Mouse (Mus musculus): Measurements from ENCODE around the gene Dpp9. TPM values are rescaled to one million over a fixed set of nuclear protein-coding genes. Genes with fewer than 3 reads are reported as not detected.
A peak's percentile ranks its signal among the peaks of the same experiment; 100 is the strongest.

The Dpp9 gene
- polyA plus RNA-seq, 1 experiment from 2014 or later = 19.6 TPM

DNA sequence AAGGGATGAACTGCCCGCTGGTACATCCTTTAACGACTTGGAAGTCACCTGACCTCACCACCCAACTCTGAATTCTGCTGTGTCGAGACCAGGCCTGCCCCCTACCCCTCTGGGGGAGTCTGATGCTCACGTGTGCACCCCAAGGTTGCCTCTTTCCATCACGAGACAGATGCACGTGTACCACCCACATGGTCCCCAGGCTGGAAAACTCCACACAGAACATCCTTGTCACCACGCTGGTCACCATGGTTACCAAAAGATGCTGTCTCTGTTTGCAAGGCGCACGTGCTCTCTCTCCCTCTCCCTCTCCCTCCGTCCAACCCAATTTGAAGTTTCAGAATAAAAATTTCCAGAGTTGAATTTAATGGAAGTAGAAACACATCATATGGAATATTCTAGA lies 11.2 kb upstream of the Dpp9 start:
- no peak overlapping the region for H3K4me3 ChIP-seq (replicated peaks)

DNA sequence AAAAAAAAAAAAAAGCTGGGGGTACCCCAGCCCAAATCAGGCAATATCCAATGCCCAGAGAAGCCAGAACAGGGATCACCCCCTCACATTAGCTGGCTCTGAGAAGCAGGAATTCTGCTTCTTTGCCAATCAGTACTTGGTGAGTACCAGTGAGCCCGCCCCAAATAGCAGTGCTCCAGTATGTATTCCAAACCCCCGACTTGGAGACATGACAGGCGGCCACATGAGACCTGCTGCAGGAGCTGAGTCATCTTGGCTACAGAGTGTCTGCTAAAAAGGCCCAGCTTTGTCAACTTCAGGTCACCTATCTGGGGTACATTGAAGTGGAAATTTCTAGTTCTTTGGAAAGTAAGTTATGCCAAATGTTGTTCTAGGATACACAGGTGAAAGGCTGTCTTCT lies 7.9 kb upstream of the Dpp9 start:
- H3K27ac ChIP-seq = no peak overlapping the region
- ATAC-seq (ENCODE audit: low read depth) (no peak), DNase-seq (no peak)
- no peaks in the 10 kb centered on the region for H3K36me3 ChIP-seq
- WGBS (ENCODE audit: insufficient replicate concordance) = 39% methylated on average over 3 of the region's 3 CpGs
- H3K4me3 ChIP-seq (replicated peaks) = no peak overlapping the region
- H3K27me3 ChIP-seq = no peaks in the 10 kb centered on the region
- H3K4me2 ChIP-seq = no peak overlapping the region
- peaks cover 4% of the 10 kb centered on the region; the same call in 1 of the 2 replicates for H3K4me1 ChIP-seq (replicated peaks)
- no peak overlapping the region for H3K9ac ChIP-seq
- no peaks in the 10 kb centered on the region for H3K9me3 ChIP-seq (replicated peaks)

More for the DNA sequence above, 11.2 kb upstream of the Dpp9 start:
- H3K27ac ChIP-seq = no peak overlapping the region
- H3K4me2 ChIP-seq = no peak overlapping the region
- no peak overlapping the region for H3K9ac ChIP-seq
- H3K36me3 ChIP-seq = no peaks in the 10 kb centered on the region
- WGBS (ENCODE audit: insufficient replicate concordance) = 51% methylated on average over 10 of the region's 10 CpGs
- H3K4me1 ChIP-seq (replicated peaks) = peaks cover 1% of the 10 kb centered on the region; the same call in 1 of the 2 replicates
- no peaks in the 10 kb centered on the region for H3K27me3 ChIP-seq
- no peaks in the 10 kb centered on the region for H3K9me3 ChIP-seq (replicated peaks)
- DNase-seq = no peak
- no peak for ATAC-seq (ENCODE audit: low read depth)

- Histone ChIP-seq H3K9ac (no peak overlapping the region), H3K27me3 (no peaks in the 10 kb centered on the region), H3K9me3 (replicated peaks) (no peaks in the 10 kb centered on the region), H3K36me3 (no peaks in the 10 kb centered on the region), H3K4me2 (no peak overlapping the region), H3K4me3 (replicated peaks) (no peak overlapping the region), H3K4me1 (replicated peaks) (peaks cover 9% of the 10 kb centered on the region; the same call in 1 of the 2 replicates), H3K27ac (no peak overlapping the region)
- no peak for DNase-seq
- WGBS (ENCODE audit: insufficient replicate concordance) = 18% methylated on average over 1 of the region's 1 CpGs
- ATAC-seq (ENCODE audit: low read depth) = no peak
Observed at GRCm38 (mm10) chr17:56224916-56225315, 6.2 kb upstream of the Dpp9 start.

DNA sequence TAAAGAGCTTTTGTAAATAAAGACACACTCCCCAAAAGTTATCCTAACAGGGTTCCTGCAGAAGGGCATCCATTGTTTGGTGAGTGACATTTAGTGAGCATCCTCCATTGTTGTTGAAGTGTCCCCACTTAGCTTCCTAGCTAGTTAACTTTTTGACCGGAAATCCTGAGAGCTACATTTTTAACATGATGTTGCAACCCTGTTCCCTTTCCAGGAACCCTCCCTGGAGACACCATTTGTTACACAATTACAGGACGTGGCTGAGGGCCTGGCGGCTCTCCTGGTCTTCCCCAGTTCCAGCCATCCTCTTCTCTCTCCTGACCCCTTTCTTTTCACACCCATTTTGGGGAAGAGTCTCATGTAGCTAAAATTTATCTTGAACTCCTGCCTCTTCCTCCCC lies 1.1 kb upstream of the Dpp9 start:
- DNase-seq = no peak
- H3K4me2 ChIP-seq = peak overlapping the region; percentile 83
- peak overlapping the region; percentile 89 for H3K27ac ChIP-seq
- no peak for ATAC-seq (ENCODE audit: low read depth)
- peaks cover 40% of the 10 kb centered on the region for H3K4me1 ChIP-seq (replicated peaks)
- WGBS (ENCODE audit: insufficient replicate concordance) = 36% methylated on average over 3 of the region's 3 CpGs
- H3K9me3 ChIP-seq (replicated peaks) = no peaks in the 10 kb centered on the region
- 0 out of 2 replicates have a peak, but pooled peaks cover 4% of the 10 kb centered on the region for H3K36me3 ChIP-seq
- H3K4me3 ChIP-seq (replicated peaks) = no peak overlapping the region
- no peaks in the 10 kb centered on the region for H3K27me3 ChIP-seq
- H3K9ac ChIP-seq = no peak overlapping the region

GRCm38 (mm10) chr17:56219251-56219650 lies 546 bp upstream of the Dpp9 start:
- H3K9ac ChIP-seq = peak overlapping the region; percentile 93
- peak overlapping the region; percentile 89 for H3K27ac ChIP-seq
- H3K4me2 ChIP-seq = peak overlapping the region; percentile 83
- 0 out of 2 replicates have a peak, but pooled peaks cover 4% of the 10 kb centered on the region for H3K36me3 ChIP-seq
- no peak for ATAC-seq (ENCODE audit: low read depth)
- H3K4me3 ChIP-seq (replicated peaks) = peak overlapping the region; percentile 86
- H3K27me3 ChIP-seq = no peaks in the 10 kb centered on the region
- peaks cover 39% of the 10 kb centered on the region for H3K4me1 ChIP-seq (replicated peaks)
- 30% methylated on average over 12 of the region's 12 CpGs for WGBS (ENCODE audit: insufficient replicate concordance)
- no peak for DNase-seq
- no peaks in the 10 kb centered on the region for H3K9me3 ChIP-seq (replicated peaks)

GRCm38 (mm10) chr17:56217670-56218069 lies 1.0 kb downstream of the Dpp9 start:
- Histone ChIP-seq H3K27me3 (no peaks in the 10 kb centered on the region), H3K4me2 (peak overlapping the region; percentile 83), H3K9ac (peak overlapping the region; percentile 93), H3K27ac (no peak overlapping the region), H3K36me3 (0 out of 2 replicates have a peak, but pooled peaks cover 4% of the 10 kb centered on the region), H3K4me3 (replicated peaks) (peak overlapping the region; percentile 86), H3K4me1 (replicated peaks) (peaks cover 49% of the 10 kb centered on the region), H3K9me3 (replicated peaks) (no peaks in the 10 kb centered on the region)
- ATAC-seq (ENCODE audit: low read depth) (no peak), DNase-seq (no peak)
- 63% methylated on average over 13 of the region's 13 CpGs for WGBS (ENCODE audit: insufficient replicate concordance)

DNA sequence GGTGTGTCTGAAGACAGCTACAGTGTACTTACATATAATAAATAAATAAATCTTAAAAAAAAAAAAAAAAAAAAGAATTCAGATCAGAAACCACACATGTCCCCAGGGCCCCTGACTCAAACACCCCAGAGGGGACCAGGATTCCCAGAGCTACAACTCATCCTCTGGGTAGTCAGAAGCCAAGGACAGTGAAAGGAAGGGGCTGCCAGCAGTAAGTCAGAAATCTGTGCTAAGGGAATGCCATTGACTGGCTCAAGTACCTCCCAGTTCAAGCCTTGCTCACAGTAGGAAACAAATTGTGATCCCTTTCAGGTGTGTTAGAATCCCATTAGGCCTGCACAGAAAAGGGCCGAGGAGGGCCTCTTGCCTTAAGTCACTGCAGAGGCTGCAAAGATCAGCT lies 4.5 kb downstream of the Dpp9 start:
- Histone ChIP-seq H3K4me1 (replicated peaks) (peaks cover 51% of the 10 kb centered on the region), H3K27me3 (no peaks in the 10 kb centered on the region), H3K4me3 (replicated peaks) (no peak overlapping the region), H3K27ac (no peak overlapping the region), H3K4me2 (no peak overlapping the region), H3K9me3 (replicated peaks) (no peaks in the 10 kb centered on the region), H3K9ac (no peak overlapping the region), H3K36me3 (peaks cover 33% of the 10 kb centered on the region)
- DNase-seq (no peak), ATAC-seq (ENCODE audit: low read depth) (no peak)
- 70% methylated on average over 1 of the region's 1 CpGs for WGBS (ENCODE audit: insufficient replicate concordance)

DNA sequence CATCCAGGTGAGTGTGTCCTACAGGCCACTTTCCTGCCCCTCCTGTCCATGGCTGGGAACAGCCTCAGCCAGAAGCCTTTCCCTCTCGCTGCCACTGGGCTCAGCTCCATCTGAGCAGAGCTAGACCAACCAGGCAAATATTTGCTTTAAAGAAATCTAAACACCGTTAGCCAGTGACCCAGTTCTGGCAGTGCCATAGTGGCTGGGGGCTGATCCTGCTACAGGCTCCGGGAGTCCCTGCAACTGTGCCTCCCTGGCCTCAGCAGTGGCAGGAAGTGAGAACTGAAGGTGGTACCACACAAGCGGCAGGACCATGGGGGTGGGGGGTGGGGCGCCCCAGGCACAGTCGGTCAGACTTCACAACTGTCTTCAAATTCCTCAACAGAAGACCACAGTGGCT lies 6.0 kb downstream of the Dpp9 start:
- no peak for DNase-seq
- H3K9ac ChIP-seq = no peak overlapping the region

DNA sequence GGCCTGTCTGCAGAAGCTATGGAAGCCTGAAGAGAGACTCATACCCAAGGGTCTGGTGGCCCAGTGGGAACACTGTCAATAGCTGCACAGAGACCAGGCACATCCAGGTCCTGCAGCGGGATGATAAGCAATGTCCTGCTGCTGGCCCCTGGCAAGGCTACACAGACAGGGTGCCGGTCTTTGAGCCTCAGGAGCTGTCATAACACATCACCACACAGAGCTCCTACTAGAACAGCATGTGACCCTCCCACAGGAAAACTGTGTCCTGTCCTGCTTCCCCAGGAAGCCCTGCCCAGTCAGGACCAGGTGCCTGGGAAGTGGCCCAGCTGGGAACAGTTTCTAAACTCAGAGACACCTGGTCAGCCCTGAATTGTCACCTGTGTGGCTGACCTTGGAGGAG lies 7.6 kb downstream of the Dpp9 start:
- no peak overlapping the region for H3K27ac ChIP-seq
- H3K9me3 ChIP-seq (replicated peaks) = no peaks in the 10 kb centered on the region
- ATAC-seq (ENCODE audit: low read depth) (no peak), DNase-seq (no peak)
- H3K4me2 ChIP-seq = no peak overlapping the region
- peaks cover 45% of the 10 kb centered on the region for H3K4me1 ChIP-seq (replicated peaks)
- H3K9ac ChIP-seq = no peak overlapping the region
- peaks cover 59% of the 10 kb centered on the region for H3K36me3 ChIP-seq
- no peak overlapping the region for H3K4me3 ChIP-seq (replicated peaks)
- H3K27me3 ChIP-seq = no peaks in the 10 kb centered on the region
- 60% methylated on average over 2 of the region's 2 CpGs for WGBS (ENCODE audit: insufficient replicate concordance)

More for the DNA sequence above, 6.0 kb downstream of the Dpp9 start:
- H3K27ac ChIP-seq = peak overlapping the region; percentile 73
- H3K4me1 ChIP-seq (replicated peaks) = peaks cover 51% of the 10 kb centered on the region
- H3K4me2 ChIP-seq = no peak overlapping the region; the same call in 1 of the 2 replicates
- peaks cover 44% of the 10 kb centered on the region for H3K36me3 ChIP-seq
- 34% methylated on average over 6 of the region's 6 CpGs for WGBS (ENCODE audit: insufficient replicate concordance)
- no peaks in the 10 kb centered on the region for H3K9me3 ChIP-seq (replicated peaks)
- no peak overlapping the region for H3K4me3 ChIP-seq (replicated peaks)
- H3K27me3 ChIP-seq = no peaks in the 10 kb centered on the region
- ATAC-seq (ENCODE audit: low read depth) = peak; percentile 57

GRCm38 (mm10) chr17:56208821-56209220 lies 9.9 kb downstream of the Dpp9 start:
- Histone ChIP-seq H3K36me3 (peaks cover 78% of the 10 kb centered on the region), H3K27ac (no peak overlapping the region), H3K9ac (no peak overlapping the region), H3K4me2 (no peak overlapping the region), H3K9me3 (replicated peaks) (no peaks in the 10 kb centered on the region), H3K4me3 (replicated peaks) (no peak overlapping the region), H3K4me1 (replicated peaks) (peaks cover 42% of the 10 kb centered on the region), H3K27me3 (no peaks in the 10 kb centered on the region)
- ATAC-seq (ENCODE audit: low read depth) (no peak), DNase-seq (no peak)
- 80% methylated on average over 3 of the region's 3 CpGs for WGBS (ENCODE audit: insufficient replicate concordance)

DNA sequence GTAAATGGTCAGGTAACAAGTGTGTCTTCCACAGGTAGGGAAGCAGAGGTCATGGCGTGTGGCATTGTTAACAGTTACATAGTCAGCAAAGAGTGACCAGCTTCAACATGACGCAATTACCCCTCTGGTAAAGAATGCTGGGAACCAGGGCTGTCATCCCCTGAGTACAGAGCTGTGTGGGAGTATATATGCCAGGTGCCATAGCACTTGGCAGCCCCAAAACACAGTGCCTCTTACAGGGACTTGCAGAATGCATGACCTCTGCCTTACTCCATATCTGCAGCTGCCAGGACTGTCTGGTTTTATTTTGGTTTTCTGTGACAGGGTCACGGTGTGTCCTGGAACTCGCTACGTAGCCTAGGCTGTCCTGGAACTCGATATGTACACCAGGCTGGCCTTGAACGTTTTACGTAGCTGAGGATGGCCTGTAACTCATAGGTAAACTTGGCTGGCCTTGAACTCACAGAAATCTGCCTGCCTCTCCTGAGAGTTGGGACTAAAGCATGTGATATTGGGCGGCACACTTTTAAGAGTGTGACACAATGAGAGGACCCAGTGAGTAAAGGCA lies 10.7 kb downstream of the Dpp9 start:
- no peak overlapping the region for H3K9ac ChIP-seq
- H3K4me3 ChIP-seq (replicated peaks) = no peak overlapping the region
- H3K27me3 ChIP-seq = no peaks in the 10 kb centered on the region
- WGBS (ENCODE audit: insufficient replicate concordance) = 78% methylated on average over 9 of the region's 9 CpGs
- H3K9me3 ChIP-seq (replicated peaks) = no peaks in the 10 kb centered on the region
- no peak overlapping the region for H3K27ac ChIP-seq
- DNase-seq (no peak), ATAC-seq (ENCODE audit: low read depth) (no peak)
- H3K4me1 ChIP-seq (replicated peaks) = peaks cover 41% of the 10 kb centered on the region
- no peak overlapping the region for H3K4me2 ChIP-seq
- H3K36me3 ChIP-seq = peaks cover 86% of the 10 kb centered on the region

DNA sequence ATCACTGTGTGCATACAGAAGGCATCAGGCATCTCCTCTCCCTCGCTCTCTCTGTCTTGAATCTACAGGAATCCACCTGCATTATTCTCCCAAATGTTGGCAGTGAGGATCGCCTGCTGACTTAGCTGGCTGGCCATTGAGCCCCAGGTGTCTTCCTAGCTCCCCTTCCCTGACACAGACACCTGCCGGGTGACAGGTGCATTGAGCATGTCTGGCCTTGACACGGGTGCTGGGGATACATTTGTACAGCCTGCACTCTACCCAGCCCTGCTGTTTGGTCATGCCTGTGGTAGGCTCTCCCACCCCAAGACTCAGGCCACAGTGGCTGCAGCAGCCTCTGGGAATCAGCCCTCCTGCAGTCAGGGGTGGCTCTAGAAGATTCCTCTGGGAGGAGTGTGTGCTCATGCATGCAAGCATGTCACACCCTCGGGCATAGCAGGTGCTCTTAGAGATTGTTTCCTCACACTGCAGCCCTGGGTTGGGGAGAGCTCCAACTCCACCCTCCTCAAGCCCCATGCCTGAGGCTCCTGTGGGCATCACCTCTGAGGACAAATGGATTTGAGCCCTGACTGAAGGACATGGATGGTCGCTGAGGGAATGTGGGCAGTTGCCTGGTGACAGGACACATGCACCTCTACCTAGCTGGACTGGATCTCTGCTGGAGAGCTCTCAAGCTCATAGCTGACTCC lies 11.6 kb downstream of the Dpp9 start:
- Histone ChIP-seq H3K9ac (no peak overlapping the region), H3K36me3 (peaks cover 95% of the 10 kb centered on the region), H3K9me3 (replicated peaks) (no peaks in the 10 kb centered on the region), H3K27me3 (no peaks in the 10 kb centered on the region), H3K4me1 (replicated peaks) (peaks cover 32% of the 10 kb centered on the region), H3K4me2 (no peak overlapping the region), H3K4me3 (replicated peaks) (no peak overlapping the region), H3K27ac (no peak overlapping the region)
- no peak for ATAC-seq (ENCODE audit: low read depth)
- DNase-seq = no peak
- WGBS (ENCODE audit: insufficient replicate concordance) = 71% methylated on average over 6 of the region's 6 CpGs

Measured in liver, embryonic 13.5 days (tissue).